Mouse (Mus musculus) neural tube, embryonic 15.5 days (tissue): ENCODE data around the gene Arid3b. TPM values are rescaled to one million over a fixed set of nuclear protein-coding genes. Genes with fewer than 3 reads are reported as not detected.

Experiments used
- ATAC-seq: fragments of 200-750 bp; cut with Nextera tagmentation; 2 replicates; pipeline ENCODE4 v1.8.0; 2017; ENCODE audit warnings: mild to moderate bottlenecking, moderate TSS enrichment, moderate library complexity; ENCODE audit not compliant: low FRiP score
- H3K27ac ChIP-seq: fragments of 300-500 bp; sonication (generic); replicated peaks from 2 replicates; pipeline ENCODE4 v1.5.1; 2015; ENCODE audit warnings: mild to moderate bottlenecking, inconsistent platforms
- H3K27me3 ChIP-seq: fragments of 300-500 bp; sonication (generic); replicated peaks from 2 replicates; pipeline ENCODE4 v1.6.1; 2015; ENCODE audit warnings: inconsistent platforms
- H3K36me3 ChIP-seq: fragments of 300-500 bp; sonication (generic); 2 replicates; pipeline ENCODE4 v1.6.1; 2015; ENCODE audit warnings: inconsistent platforms
- H3K4me1 ChIP-seq: fragments of 300-500 bp; sonication (generic); 2 replicates; pipeline ENCODE4 v1.6.1; 2015; ENCODE audit warnings: inconsistent platforms
- H3K4me2 ChIP-seq: fragments of 300-500 bp; sonication (generic); 2 replicates; pipeline ENCODE4 v1.6.1; 2015; ENCODE audit warnings: inconsistent platforms, mild to moderate bottlenecking, moderate library complexity
- H3K4me3 ChIP-seq: fragments of 300-500 bp; sonication (generic); replicated peaks from 2 replicates; pipeline ENCODE4 v1.5.1; 2015; ENCODE audit warnings: mild to moderate bottlenecking, inconsistent platforms
- H3K9ac ChIP-seq: fragments of 300-500 bp; sonication (generic); replicated peaks from 2 replicates; pipeline ENCODE4 v1.6.1; 2015; ENCODE audit warnings: mild to moderate bottlenecking, inconsistent platforms
- H3K9me3 ChIP-seq: fragments of 300-500 bp; sonication (generic); replicated peaks from 2 replicates; pipeline ENCODE4 v1.6.1; 2016; ENCODE audit warnings: inconsistent platforms
- WGBS: fragments of 180-500 bp; shearing (Covaris S2); methylation state at CpG from one replicate; pipeline ENCODE4 v1.1.7; 2015; ENCODE audit warnings: mixed read lengths; 5-methylcytosine and 5-hydroxymethylcytosine counted together
- polyA plus RNA-seq: library from polyadenylated mRNA; unstranded; fragments of >200 nt; fragmentation: Nextera tagmentation; extraction: Ambion mirVana; gene quantifications from 2 replicates; pipeline ENCODE4 v1.2.1, GENCODE M21; 2015

The Arid3b gene
- polyA plus RNA-seq, 1 experiment from 2014 or later, result 6.7 TPM

DNA sequence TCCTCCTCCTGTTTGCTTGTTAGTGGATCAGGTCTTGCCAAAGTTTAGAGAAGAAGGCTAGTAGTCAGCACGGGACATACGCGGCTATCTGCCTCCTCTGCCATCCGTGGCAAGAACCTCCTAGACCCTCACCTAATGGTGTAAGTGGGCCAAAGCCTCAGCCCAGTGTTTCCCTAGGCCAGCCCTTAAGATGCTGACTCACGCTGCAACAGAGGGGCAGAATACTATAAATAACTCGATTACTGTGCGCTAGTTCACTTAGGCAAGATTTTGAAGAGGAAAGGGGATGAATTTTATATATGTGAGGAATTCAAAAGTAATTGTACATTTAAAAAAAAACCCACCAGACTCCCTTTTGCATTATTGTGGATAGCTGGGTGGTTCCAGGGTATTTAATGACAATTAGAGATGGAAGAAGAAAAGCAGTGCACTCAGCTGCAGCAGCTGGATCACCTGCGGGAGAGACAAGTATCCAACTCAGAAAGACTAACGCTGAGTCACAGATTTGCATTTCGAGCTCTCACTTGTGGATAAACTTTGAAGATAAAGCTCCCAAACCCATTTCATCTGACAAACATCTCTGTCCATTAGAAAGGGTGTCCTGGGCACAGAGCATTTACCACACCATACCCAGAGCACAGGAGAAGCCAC, 31.4 kb downstream of the Arid3b start:
- no peak overlapping the region for H3K27ac ChIP-seq
- no peak for ATAC-seq
- H3K36me3 ChIP-seq, result 0 out of 2 replicates have a peak, but pooled peaks cover 3% of the 10 kb centered on the region
- no peaks in the 10 kb centered on the region for H3K9me3 ChIP-seq
- H3K4me3 ChIP-seq, result no peak overlapping the region
- H3K4me1 ChIP-seq, result peaks cover 44% of the 10 kb centered on the region
- no peaks in the 10 kb centered on the region for H3K27me3 ChIP-seq
- 67% methylated on average over 10 of the region's 10 CpGs for WGBS
- H3K9ac ChIP-seq, result no peak overlapping the region
- H3K4me2 ChIP-seq, result no peak overlapping the region

DNA sequence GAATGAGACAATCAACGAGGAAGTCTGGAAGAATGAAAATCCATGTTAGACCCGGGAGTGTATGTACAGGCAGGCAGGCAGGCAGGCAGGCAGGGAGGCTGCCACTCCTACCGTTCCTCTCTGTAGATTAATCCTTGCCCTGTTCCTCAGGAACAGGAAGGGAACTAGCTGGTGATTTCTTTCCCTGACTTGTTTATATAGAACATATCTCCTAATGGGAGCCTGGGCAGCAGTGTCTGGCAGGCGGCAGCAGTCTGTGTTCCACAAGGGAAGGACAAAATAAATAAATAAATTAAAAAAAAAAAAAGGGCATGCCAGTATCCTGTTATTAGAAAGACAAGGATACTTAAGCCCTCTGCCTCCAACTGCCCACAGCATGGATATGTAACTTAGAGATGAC, 32.8 kb downstream of the Arid3b start:
- no peak for ATAC-seq
- Histone ChIP-seq H3K27me3 (no peaks in the 10 kb centered on the region), H3K4me2 (no peak overlapping the region), H3K27ac (no peak overlapping the region), H3K9ac (no peak overlapping the region), H3K4me3 (no peak overlapping the region), H3K36me3 (peaks cover 3% of the 10 kb centered on the region; the same call in 1 of the 2 replicates), H3K4me1 (peaks cover 33% of the 10 kb centered on the region), H3K9me3 (no peaks in the 10 kb centered on the region)
- WGBS, result 10% methylated on average over 4 of the region's 4 CpGs

DNA sequence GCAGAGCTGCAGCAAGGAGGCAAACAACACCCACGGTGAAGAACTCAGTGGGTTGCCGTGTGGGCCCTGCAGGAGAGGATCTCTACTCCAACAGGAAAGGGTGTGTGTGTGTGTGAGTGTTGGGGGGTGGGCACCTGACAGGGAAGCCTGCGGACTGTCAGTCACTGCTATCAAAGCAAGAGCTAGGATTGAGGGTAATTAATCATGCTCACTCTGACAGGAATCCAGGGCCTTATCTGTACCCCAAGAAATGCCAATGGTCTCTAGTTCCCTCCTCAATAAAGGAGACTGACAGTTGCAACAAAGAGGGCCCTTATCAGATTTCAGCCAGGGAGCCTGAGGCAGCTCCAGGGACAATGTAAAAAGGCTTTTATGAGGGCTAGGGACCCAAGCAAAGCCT, 33.5 kb downstream of the Arid3b start:
- H3K27ac ChIP-seq, result no peak overlapping the region
- WGBS, result 14% methylated on average over 3 of the region's 3 CpGs
- no peak overlapping the region for H3K9ac ChIP-seq
- H3K4me2 ChIP-seq, result no peak overlapping the region
- peaks cover 28% of the 10 kb centered on the region for H3K4me1 ChIP-seq
- H3K27me3 ChIP-seq, result no peaks in the 10 kb centered on the region
- no peaks in the 10 kb centered on the region for H3K9me3 ChIP-seq
- no peak for ATAC-seq
- H3K4me3 ChIP-seq, result no peak overlapping the region
- peaks cover 3% of the 10 kb centered on the region; the same call in 1 of the 2 replicates for H3K36me3 ChIP-seq

DNA sequence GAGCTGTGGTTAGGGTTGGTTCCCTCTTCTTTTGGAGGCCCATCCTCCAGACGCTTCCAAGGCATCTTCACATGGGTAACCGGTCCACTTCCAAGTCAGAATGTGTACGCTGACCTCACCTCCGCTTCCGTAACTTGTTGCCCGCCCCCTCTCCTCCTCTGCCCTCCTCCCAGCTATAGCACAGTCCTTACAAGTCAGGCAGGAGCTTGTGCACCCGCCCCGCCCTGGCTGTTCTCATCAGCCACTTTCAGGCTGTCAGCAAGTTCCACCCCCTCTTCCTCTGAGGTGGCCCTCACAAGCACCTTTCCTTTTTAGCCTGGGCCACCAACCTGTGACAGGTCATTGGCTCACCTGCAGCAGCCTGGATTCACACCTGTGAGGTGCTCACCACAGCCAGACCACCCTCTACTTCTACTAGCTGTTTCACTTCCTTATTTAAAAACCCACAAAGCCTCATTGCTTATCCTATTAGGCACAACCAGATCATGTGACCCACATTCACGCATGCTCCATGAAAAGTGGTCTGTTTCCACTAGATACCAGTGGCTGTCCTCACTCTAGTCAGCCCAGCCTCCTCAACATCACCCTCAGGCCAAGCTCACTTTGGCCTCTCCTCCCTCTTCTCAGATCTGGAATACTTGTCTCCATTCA, 36.1 kb downstream of the Arid3b start:
- H3K36me3 ChIP-seq, result peaks cover 24% of the 10 kb centered on the region
- no peak overlapping the region for H3K9ac ChIP-seq
- WGBS, result 91% methylated on average over 9 of the region's 9 CpGs
- H3K27me3 ChIP-seq, result no peaks in the 10 kb centered on the region
- H3K4me2 ChIP-seq, result no peak overlapping the region
- no peak overlapping the region for H3K27ac ChIP-seq
- no peak overlapping the region for H3K4me3 ChIP-seq
- ATAC-seq, result no peak
- H3K4me1 ChIP-seq, result peaks cover 16% of the 10 kb centered on the region
- H3K9me3 ChIP-seq, result no peaks in the 10 kb centered on the region

DNA sequence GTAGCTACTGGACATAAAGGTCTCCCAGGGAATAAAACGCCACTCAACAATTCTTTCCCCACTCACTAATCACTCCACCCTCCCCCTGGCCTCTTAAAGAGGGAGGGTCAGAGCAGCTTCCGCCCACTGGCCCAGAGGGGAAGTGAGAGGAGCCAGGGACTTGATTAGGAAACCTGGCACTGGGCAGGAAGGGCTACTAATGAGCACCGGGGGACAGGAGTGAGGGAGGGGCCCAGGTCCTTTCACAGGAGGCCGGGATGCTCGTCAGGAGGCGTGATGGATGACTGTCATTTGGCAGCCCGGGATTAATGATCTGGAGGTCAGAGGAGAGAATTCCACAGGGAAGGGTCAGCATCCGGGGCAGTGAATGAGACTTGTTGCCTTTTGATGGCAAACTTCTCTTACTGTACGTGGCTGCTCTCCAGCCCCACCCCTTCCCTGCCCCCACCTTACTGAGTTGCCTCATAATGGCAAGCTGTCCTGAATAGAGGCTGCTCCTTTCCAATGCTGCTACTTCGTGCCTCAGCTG, 37.8 kb downstream of the Arid3b start:
- H3K9ac ChIP-seq, result no peak overlapping the region
- ATAC-seq, result no peak
- H3K36me3 ChIP-seq, result peaks cover 36% of the 10 kb centered on the region
- H3K4me3 ChIP-seq, result no peak overlapping the region
- no peak overlapping the region for H3K4me2 ChIP-seq
- H3K4me1 ChIP-seq, result peaks cover 16% of the 10 kb centered on the region
- H3K27me3 ChIP-seq, result no peaks in the 10 kb centered on the region
- H3K27ac ChIP-seq, result no peak overlapping the region
- no peaks in the 10 kb centered on the region for H3K9me3 ChIP-seq
- 9% methylated on average over 10 of the region's 10 CpGs for WGBS

DNA sequence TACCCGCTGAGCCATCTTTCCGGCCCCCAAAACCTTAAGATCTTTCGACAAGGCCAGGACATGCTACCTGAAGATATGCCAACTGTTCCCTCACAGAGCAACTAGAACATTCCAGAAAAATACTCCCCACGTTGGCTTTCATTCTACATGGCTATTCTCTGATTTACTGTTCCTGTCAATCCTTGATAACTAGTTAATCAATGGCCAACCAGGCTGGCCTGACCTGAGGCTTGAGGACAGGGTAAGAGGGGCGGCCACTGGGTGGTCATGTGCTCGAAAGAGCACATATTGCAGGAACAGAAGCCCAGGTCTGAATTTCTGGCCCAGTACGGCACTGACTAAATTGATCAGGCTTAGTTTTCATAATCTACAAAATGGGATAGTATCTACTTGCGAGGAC, 39.1 kb downstream of the Arid3b start:
- peaks cover 6% of the 10 kb centered on the region; the same call in 1 of the 2 replicates for H3K4me1 ChIP-seq
- H3K36me3 ChIP-seq, result peaks cover 48% of the 10 kb centered on the region
- H3K27ac ChIP-seq, result no peak overlapping the region
- no peak overlapping the region for H3K4me2 ChIP-seq
- H3K9me3 ChIP-seq, result no peaks in the 10 kb centered on the region
- WGBS, result 95% methylated on average over 8 of the region's 8 CpGs
- no peaks in the 10 kb centered on the region for H3K27me3 ChIP-seq
- no peak overlapping the region for H3K4me3 ChIP-seq
- H3K9ac ChIP-seq, result no peak overlapping the region
- no peak for ATAC-seq

DNA sequence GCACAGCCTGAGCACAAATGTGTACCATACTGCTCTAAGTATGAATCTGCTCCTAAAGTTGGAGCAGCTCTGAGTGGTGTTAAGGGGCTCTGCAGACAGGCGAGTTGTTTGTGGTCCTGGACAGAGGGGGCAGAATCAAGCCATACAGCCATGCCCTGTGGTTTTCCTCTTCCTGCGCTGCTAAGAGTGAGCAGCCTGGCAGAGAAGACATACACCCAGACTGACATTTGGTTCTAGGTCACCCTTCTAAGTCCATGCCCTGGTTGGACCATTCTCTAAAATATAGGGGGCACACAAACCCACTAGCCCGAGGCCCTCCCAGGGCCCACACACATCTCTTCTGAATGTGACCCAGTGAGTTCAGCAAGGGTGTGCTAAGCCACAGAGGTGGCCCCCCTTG, 46.9 kb downstream of the Arid3b start:
- peaks cover 46% of the 10 kb centered on the region for H3K36me3 ChIP-seq

DNA sequence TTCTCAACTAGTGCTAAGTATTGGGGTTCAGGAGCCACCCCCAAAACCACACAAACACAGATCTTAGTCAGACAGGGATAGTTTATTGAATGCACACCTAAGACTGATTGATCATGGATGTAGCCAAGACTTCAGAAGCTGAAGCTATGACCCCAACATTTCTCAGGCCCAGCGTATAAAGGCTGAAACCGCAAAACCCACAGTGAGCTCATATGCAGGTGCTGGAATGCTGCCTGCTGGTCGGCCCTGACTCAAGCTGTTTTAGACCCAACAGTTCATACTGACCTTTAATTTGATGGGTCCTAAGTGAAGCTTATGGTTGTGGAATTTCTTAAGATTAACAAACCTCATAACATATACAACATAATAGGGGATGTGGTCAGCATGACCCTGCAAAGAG, 53.9 kb downstream of the Arid3b start:
- H3K27ac ChIP-seq, result no peak overlapping the region
- H3K36me3 ChIP-seq, result no peaks in the 10 kb centered on the region
- no peak overlapping the region for H3K4me2 ChIP-seq
- H3K4me3 ChIP-seq, result no peak overlapping the region
- H3K4me1 ChIP-seq, result no peaks in the 10 kb centered on the region
- H3K9ac ChIP-seq, result no peak overlapping the region
- ATAC-seq, result no peak
- WGBS, result 97% methylated on average over 3 of the region's 3 CpGs
- no peaks in the 10 kb centered on the region for H3K9me3 ChIP-seq
- H3K27me3 ChIP-seq, result no peaks in the 10 kb centered on the region

More for the DNA sequence above, 46.9 kb downstream of the Arid3b start:
- Histone ChIP-seq H3K4me1 (no peaks in the 10 kb centered on the region), H3K9ac (no peak overlapping the region), H3K9me3 (no peaks in the 10 kb centered on the region), H3K4me3 (no peak overlapping the region), H3K4me2 (no peak overlapping the region), H3K27ac (no peak overlapping the region), H3K27me3 (no peaks in the 10 kb centered on the region)
- WGBS, result 86% methylated on average over 3 of the region's 3 CpGs
- ATAC-seq, result no peak

DNA sequence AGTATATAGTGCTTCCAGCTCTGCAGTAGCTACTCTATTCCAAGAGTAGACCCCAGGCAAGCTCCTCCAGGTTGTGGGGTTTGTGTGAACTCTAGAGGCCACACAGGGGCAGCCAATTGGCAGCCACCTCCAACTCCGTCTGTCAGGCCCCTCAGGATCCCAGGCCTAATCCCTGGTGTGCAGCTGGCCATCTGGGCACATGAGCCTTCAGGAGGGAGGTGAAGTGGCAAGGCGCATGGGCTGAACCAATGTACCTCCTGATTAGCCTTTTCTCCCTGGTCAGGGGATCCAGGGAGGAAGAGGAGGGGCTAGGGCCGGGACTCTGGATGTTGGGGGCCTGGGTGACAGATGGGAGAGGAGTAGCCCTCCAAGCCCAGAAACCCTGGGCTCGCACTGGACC, 60.9 kb downstream of the Arid3b start:
- H3K4me1 ChIP-seq, result no peaks in the 10 kb centered on the region
- H3K27me3 ChIP-seq, result no peaks in the 10 kb centered on the region
- no peak for ATAC-seq
- no peak overlapping the region for H3K9ac ChIP-seq
- H3K9me3 ChIP-seq, result no peaks in the 10 kb centered on the region
- no peak overlapping the region for H3K4me3 ChIP-seq
- 67% methylated on average over 4 of the region's 4 CpGs for WGBS
- no peak overlapping the region for H3K4me2 ChIP-seq
- H3K36me3 ChIP-seq, result no peaks in the 10 kb centered on the region
- H3K27ac ChIP-seq, result no peak overlapping the region

DNA sequence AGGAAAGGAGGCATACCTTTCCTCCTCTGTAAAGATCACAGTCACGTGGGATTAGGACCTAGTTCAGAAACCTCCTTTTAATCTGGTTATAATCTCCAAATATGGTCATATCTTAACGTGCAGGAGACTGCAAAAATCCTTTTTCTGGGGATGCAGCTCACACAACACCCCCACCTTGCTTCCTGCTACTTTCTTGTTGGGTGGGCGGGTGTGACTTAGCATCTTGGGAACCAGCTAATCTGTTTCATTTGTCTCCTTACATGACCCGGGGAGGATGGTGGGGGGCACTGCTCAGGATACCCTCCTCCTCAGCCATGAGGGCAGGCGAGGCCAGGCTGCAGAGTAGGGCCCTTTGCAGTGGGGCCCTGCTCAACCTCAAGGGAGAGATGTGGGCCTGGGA, 61.6 kb downstream of the Arid3b start:
- H3K9ac ChIP-seq, result no peak overlapping the region
- H3K4me2 ChIP-seq, result no peak overlapping the region
- no peaks in the 10 kb centered on the region for H3K9me3 ChIP-seq
- no peaks in the 10 kb centered on the region for H3K4me1 ChIP-seq
- no peaks in the 10 kb centered on the region for H3K36me3 ChIP-seq
- no peak overlapping the region for H3K27ac ChIP-seq
- no peak overlapping the region for H3K4me3 ChIP-seq
- no peak for ATAC-seq
- H3K27me3 ChIP-seq, result no peaks in the 10 kb centered on the region
- WGBS, result 77% methylated on average over 5 of the region's 5 CpGs

DNA sequence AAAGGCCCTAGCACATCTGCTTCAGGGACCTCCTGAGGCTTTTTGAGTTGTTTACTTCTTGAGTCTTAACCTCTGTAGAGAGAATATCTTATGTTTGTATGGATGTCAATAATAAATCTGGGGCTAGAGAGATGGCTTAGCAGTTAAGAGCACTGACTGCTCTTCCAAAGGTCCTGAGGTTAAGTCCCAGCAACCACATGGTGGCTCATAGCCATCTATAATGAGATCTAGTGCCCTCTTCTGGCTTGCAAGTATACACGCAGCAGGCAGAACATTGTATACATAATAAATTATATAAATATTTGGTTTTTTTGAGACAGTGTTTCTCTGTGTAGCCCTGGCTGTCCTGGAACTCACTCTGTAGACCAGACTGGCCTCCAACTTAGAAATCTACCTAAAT, 62.4 kb downstream of the Arid3b start:
- 24% methylated on average over 1 of the region's 1 CpGs for WGBS
- Histone ChIP-seq H3K27me3 (no peaks in the 10 kb centered on the region), H3K4me1 (no peaks in the 10 kb centered on the region), H3K36me3 (no peaks in the 10 kb centered on the region), H3K27ac (no peak overlapping the region), H3K4me2 (no peak overlapping the region), H3K9me3 (no peaks in the 10 kb centered on the region), H3K9ac (no peak overlapping the region), H3K4me3 (no peak overlapping the region)
- no peak for ATAC-seq

DNA sequence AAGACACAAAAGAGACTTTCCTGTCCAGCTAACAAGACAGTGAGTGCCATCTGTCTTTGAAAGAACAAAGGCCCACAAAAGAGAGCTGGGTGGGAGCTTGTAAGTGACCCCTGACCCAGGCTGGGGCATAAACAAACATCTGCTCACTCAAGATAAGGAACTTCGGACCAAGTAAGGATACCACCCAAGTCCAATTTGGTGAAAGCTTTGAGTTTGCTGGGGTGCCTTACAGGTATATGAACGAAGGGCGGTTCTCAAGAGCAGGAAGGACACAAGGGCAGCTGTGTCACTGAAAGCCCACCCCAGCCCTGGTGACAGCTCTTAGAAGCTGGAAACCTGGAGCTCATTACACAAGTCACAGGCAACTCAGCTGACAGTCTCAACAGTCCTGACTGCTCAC, 62.8 kb downstream of the Arid3b start:
- Histone ChIP-seq H3K27ac (no peak overlapping the region), H3K9ac (no peak overlapping the region), H3K4me2 (no peak overlapping the region), H3K36me3 (no peaks in the 10 kb centered on the region), H3K27me3 (no peaks in the 10 kb centered on the region), H3K4me1 (no peaks in the 10 kb centered on the region), H3K4me3 (no peak overlapping the region), H3K9me3 (no peaks in the 10 kb centered on the region)
- 78% methylated on average over 3 of the region's 3 CpGs for WGBS
- ATAC-seq, result no peak
